ENCODE assay signal across 27 mouse cellular contexts in genomic region chr13:24477564-24477963, GRCm38 (mm10).
DNase-seq lines count a peak whose midpoint lies in the region; ATAC-seq lines count a peak whose summit lies in the region.
"Had no signal": no experiment of that assay in that cellular context is flagged by ENCODE, and none has a peak within 500 bp of the region (broad histone marks: within the 10 kb centered on the region; RNA-seq: fewer than 3 reads in every experiment).

No protein-coding gene starts in this region.

- H3K4me1 ChIP-seq in heart, embryonic 11.5 days (ENCODE audit: control insufficient read depth, insufficient read depth, low read length) = no peaks in the 10 kb centered on the region
- peaks cover 10 to 14% of the 10 kb centered on the region in 2 experiments; a peak in 3 of 4 replicates for H3K4me1 ChIP-seq in heart, embryonic 14.5 days (ENCODE audit: control insufficient read depth in 2 of 2, insufficient read depth in 2 of 2, low read length in 2 of 2)
- H3K4me1 ChIP-seq in stomach, embryonic 16.5 days (ENCODE audit: control insufficient read depth, insufficient read depth, low read length) = no peaks in the 10 kb centered on the region
- H3K4me1 ChIP-seq: embryonic facial prominence, embryonic 10.5 days; embryonic facial prominence, embryonic 15.5 days; forebrain, embryonic 12.5 days; hindbrain, embryonic 12.5 days; intestine, embryonic 15.5 days; lung, embryonic 15.5 days had no signal

- no peak overlapping the region; the same call in 1 of the 2 replicates for H3K4me2 ChIP-seq in heart, embryonic 11.5 days
- H3K4me2 ChIP-seq in heart, embryonic 14.5 days (ENCODE audit: low read length) = no peak overlapping the region
- H3K4me2 ChIP-seq in stomach, embryonic 16.5 days (ENCODE audit: low read depth, low read length) = no peak overlapping the region
- H3K4me2 ChIP-seq: embryonic facial prominence, embryonic 15.5 days; forebrain, embryonic 12.5 days; hindbrain, embryonic 12.5 days; intestine, embryonic 15.5 days; lung, embryonic 15.5 days; midbrain, embryonic 11.5 days had no signal

- H3K36me3 ChIP-seq in heart, embryonic 11.5 days (ENCODE audit: control insufficient read depth, insufficient read depth, low read length) = no peaks in the 10 kb centered on the region
- H3K36me3 ChIP-seq in heart, embryonic 14.5 days (ENCODE audit: control insufficient read depth, insufficient read depth, low read length) = no peaks in the 10 kb centered on the region
- no peaks in the 10 kb centered on the region for H3K36me3 ChIP-seq in stomach, embryonic 16.5 days (ENCODE audit: control insufficient read depth, insufficient read depth, low read length)
- H3K36me3 ChIP-seq: embryonic facial prominence, embryonic 10.5 days; embryonic facial prominence, embryonic 15.5 days; forebrain, embryonic 12.5 days; hindbrain, embryonic 12.5 days; intestine, embryonic 15.5 days; lung, embryonic 15.5 days had no signal

- peak overlapping the region; percentile 18 for H3K27ac ChIP-seq in heart, embryonic 11.5 days (ENCODE audit: low read depth, low read length)
- H3K27ac ChIP-seq in heart, embryonic 14.5 days (replicated peaks in 1 of 2; ENCODE audit: control insufficient read depth in 1 of 2, insufficient read depth in 1 of 2, low read depth in 2 of 2, low read length in 2 of 2) = peak overlapping the region; percentile 83 to 88
- no peak overlapping the region for H3K27ac ChIP-seq in stomach, embryonic 16.5 days (ENCODE audit: low read length)
- H3K27ac ChIP-seq: embryonic facial prominence, embryonic 10.5 days; embryonic facial prominence, embryonic 15.5 days; forebrain, embryonic 12.5 days; hindbrain, embryonic 12.5 days; hindbrain, postnatal 0 days; intestine, embryonic 15.5 days; layer of hippocampus, adult 2 months; liver, embryonic 14.5 days; lung, embryonic 15.5 days had no signal

- no peaks in the 10 kb centered on the region for H3K9me3 ChIP-seq in heart, embryonic 11.5 days (replicated peaks; ENCODE audit: control insufficient read depth, low read length)
- no peaks in the 10 kb centered on the region for H3K9me3 ChIP-seq in heart, embryonic 14.5 days (ENCODE audit: control insufficient read depth, low read length)
- H3K9me3 ChIP-seq in stomach, embryonic 16.5 days (replicated peaks; ENCODE audit: control insufficient read depth, low read length) = no peaks in the 10 kb centered on the region
- H3K9me3 ChIP-seq: embryonic facial prominence, embryonic 10.5 days; embryonic facial prominence, embryonic 15.5 days; forebrain, embryonic 12.5 days; hindbrain, embryonic 12.5 days; intestine, embryonic 15.5 days; lung, embryonic 15.5 days had no signal

- no peak overlapping the region for H3K9ac ChIP-seq in heart, embryonic 11.5 days (ENCODE audit: low read depth, low read length)
- no peak overlapping the region for H3K9ac ChIP-seq in heart, embryonic 14.5 days (ENCODE audit: low read length)
- H3K9ac ChIP-seq in stomach, embryonic 16.5 days (ENCODE audit: low read length) = no peak overlapping the region
- H3K9ac ChIP-seq: embryonic facial prominence, embryonic 15.5 days; forebrain, embryonic 12.5 days; hindbrain, embryonic 12.5 days; intestine, embryonic 15.5 days; liver, embryonic 14.5 days; lung, embryonic 15.5 days had no signal

- 41% methylated on average over 5 of the region's 5 CpGs for WGBS in heart, embryonic 11.5 days (ENCODE audit: insufficient replicate concordance)
- 19% methylated on average over 5 of the region's 5 CpGs for WGBS in heart, embryonic 14.5 days
- 46% methylated on average over 5 of the region's 5 CpGs for WGBS in stomach, embryonic 16.5 days

- no peaks in the 10 kb centered on the region for H3K27me3 ChIP-seq in heart, embryonic 11.5 days (ENCODE audit: control insufficient read depth, insufficient read depth, low read length)
- H3K27me3 ChIP-seq in heart, embryonic 14.5 days (ENCODE audit: control insufficient read depth, insufficient read depth, low read length) = no peaks in the 10 kb centered on the region
- H3K27me3 ChIP-seq in stomach, embryonic 16.5 days (ENCODE audit: control insufficient read depth, insufficient read depth, low read length) = no peaks in the 10 kb centered on the region
- H3K27me3 ChIP-seq: embryonic facial prominence, embryonic 15.5 days; forebrain, embryonic 12.5 days; hindbrain, embryonic 12.5 days; intestine, embryonic 15.5 days; lung, embryonic 15.5 days had no signal

- peak; percentile 31 for DNase-seq in heart, adult 8-10 months (ENCODE audit: low spot score)
- no peak for DNase-seq in heart, postnatal 4 days
- DNase-seq in left cerebral cortex, adult 11 months (ENCODE audit: low spot score) = no peak
- no peak for DNase-seq in adrenal gland, adult (ENCODE audit: inconsistent age in 2 of 2, low spot score in 1 of 2)
- DNase-seq: adrenal gland, postnatal 36 days; cerebellum, adult 8-10 months; cerebellum, postnatal 25 days; gastrocnemius, postnatal 14 days; kidney, adult 2 months; kidney, postnatal 36 days; left cerebral cortex, postnatal 4 days; right cerebral cortex, postnatal 4 days had no signal

- no peak for ATAC-seq in heart, embryonic 11.5 days (replicated peaks; ENCODE audit: insufficient number of reproducible peaks, low FRiP score, low TSS enrichment)
- ATAC-seq in heart, embryonic 14.5 days (ENCODE audit: insufficient number of reproducible peaks, insufficient read depth, low FRiP score, low read depth) = peak; percentile 90
- peak; percentile 37; the same call in 1 of the 2 replicates for ATAC-seq in stomach, embryonic 16.5 days (ENCODE audit: insufficient read depth, low FRiP score)
- ATAC-seq: CD4-positive, CD25-positive, alpha-beta regulatory T cell, adult 4 months; hindbrain, postnatal 0 days; intestine, embryonic 15.5 days; midbrain, embryonic 16.5 days had no signal

- H3K4me3 ChIP-seq in heart, embryonic 11.5 days (ENCODE audit: low read depth, low read length) = no peak overlapping the region
- H3K4me3 ChIP-seq in heart, embryonic 14.5 days (ENCODE audit: control insufficient read depth in 1 of 2, insufficient read depth in 1 of 2, low read depth in 1 of 2, low read length in 2 of 2) = no peak overlapping the region
- H3K4me3 ChIP-seq in stomach, embryonic 16.5 days (replicated peaks; ENCODE audit: low read length) = no peak overlapping the region
- H3K4me3 ChIP-seq: embryonic facial prominence, embryonic 10.5 days; embryonic facial prominence, embryonic 15.5 days; forebrain, embryonic 12.5 days; hindbrain, embryonic 12.5 days; intestine, embryonic 15.5 days; layer of hippocampus, adult 2 months; lung, embryonic 15.5 days had no signal
